Mouse (Mus musculus) neutrophil, adult 83 days (primary cell): ENCODE data around the gene Bad. TPM values are rescaled to one million over a fixed set of nuclear protein-coding genes. Genes with fewer than 3 reads are reported as not detected.

ENCODE experiments used
- total RNA-seq, 2 experiments: library from RNA; stranded (reverse); gene quantifications; one replicate each; pipeline ENCODE4 v1.2.4; 2023

Gene Bad
- 10 to 100 TPM; 21.3 to 26.7 TPM for total RNA-seq

DNA sequence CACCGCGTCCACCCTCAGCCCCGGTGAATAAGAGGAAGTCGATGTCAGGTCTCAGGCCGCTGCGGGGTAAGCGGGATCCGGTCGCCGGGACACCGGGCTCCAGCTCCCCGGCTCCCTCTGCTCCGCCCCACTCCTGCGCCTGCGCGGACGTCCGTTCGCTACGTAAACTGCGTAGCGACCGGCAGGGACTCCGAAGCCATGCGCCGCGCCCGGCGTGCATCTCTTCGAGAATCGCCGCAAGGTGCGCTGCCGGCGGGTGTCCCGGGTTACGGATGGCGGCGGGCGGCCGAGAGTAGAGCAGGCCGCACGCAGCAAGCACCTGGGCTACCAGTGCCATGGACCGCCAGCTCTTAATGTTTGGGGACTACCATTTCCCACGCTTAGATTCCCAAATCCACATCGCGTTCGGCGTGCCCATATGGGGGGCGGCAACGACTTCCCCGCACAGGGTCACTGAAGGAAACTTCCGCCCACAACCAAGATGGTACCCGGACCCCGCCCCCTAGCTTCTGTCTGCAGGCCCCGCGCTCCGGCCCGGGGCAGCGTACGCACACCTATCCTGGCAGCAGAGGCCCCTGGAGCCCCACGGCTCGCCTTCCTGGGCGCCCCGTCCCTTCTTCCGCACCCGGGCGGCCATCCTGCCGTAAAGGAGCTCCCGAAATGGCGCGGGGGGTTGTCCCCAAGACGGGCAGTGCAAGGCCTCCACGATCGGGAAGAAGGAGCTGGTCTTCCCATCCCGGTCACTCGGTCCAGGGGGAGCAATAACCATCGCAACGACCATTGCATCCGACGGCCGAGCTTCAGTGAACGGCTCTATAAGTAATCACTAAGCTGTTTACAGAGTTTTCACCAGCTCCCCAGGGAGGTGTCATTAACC, at the start of gene Bad:
TSS of gene Bad (plus strand) at position 490 of the 877 bp plus-strand sequence.

DNA sequence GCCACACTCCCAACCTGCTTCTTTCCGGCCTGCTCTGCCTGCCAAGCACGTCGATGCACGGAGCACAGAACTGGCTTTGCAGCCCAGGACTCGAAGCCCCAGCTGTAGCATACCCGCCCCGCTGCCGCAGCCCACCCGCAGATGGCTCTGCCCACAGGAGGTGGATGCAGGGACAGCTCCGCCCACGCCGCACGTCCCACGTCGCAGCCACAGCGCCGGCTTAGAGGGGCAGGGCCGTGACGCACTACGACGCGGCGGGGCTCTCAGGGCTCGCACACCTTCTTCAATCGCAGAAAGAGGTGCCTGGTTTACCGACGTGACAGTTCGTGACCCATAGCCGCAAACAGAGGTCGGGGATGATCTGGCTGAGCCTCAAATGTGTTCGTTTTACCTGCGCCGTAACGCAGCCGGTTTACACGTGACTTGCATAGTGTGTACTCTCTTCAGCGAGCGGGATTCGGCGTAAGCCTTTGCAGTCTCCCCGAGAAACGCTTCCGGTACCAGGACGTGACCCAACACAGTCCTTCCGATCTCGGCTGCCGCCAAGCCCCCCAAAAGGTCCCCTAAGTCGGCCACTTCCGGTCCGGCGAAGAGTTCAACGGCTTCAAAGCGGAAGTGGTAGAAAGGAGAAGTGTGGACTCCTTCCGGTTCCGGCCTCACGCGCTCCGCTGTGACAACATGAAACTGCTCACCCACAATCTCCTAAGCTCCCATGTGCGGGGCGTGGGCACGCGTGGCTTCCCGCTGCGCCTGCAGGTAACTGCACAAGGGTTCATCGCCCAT, 32.0 kb upstream of the Bad start, which contains the start of the genes Trmt112 and Prdx5:
TSS of gene Trmt112 (plus strand) at position 192 of the 783 bp plus-strand sequence.
TSS of gene Prdx5 (minus strand) at position 600 of the 783 bp plus-strand sequence.

DNA sequence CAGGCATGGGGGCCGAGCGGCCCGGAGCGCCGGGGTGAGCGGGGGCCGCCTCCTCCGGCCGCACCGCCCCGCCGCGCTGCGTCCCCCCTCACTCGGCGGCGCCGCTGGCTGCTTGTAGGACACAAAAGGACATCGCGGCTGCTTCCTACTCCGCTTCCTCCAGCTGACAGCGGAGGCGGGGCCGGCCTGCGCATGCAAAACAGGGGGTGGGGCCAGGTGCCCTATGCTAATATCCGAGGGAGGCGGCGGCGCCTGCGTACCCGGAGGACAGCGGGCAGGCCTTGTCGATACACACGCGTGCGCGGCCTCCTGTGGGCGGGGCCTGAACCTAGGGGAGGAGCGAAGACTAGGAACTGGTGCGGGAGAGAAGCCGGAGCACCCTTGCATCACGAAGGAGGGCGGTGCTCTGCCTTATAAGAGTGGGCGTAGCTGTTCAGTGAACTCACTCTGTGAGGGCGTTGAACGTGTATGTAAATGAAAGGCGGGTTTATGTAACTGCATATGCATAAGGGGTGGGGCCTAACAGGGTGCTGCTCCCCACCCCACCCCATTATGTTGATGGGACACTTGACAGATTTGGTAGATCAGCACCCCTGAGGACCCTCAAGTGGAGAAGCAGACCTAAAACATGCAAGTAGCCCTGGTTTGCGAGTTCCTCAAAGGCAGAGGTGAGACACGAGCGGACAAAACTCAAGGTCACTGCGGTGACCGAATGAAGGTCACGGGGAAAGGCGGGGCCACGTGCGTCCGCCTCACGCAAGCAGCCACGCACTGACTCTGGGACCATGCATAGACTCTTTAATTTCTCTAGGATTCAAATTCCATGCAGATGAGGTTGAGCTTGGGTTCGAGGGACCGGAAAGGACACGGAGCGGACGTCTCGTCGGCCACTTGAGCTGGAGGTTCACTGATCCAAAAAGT, 19.8 kb upstream of the Bad start, which contains the start of gene Esrra:
TSS of gene Esrra (minus strand) at position 167 of the 921 bp plus-strand sequence.

DNA sequence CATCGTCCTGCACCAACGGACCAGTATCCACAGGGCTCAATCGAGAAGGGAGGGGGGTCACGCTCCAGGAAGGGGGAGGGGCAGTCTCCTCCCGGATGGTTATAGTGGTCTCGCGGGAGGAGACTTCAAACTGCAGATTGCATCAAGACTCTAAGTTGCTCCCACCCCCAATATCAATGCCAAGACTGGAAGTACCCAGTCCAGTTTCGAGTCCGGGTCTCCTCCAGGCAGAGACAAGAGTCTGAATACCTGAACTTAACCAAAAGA, 16.4 kb upstream of the Bad start, which contains the start of gene Catsperz:
TSS of gene Catsperz (minus strand) at position 74 of the 267 bp plus-strand sequence.

DNA sequence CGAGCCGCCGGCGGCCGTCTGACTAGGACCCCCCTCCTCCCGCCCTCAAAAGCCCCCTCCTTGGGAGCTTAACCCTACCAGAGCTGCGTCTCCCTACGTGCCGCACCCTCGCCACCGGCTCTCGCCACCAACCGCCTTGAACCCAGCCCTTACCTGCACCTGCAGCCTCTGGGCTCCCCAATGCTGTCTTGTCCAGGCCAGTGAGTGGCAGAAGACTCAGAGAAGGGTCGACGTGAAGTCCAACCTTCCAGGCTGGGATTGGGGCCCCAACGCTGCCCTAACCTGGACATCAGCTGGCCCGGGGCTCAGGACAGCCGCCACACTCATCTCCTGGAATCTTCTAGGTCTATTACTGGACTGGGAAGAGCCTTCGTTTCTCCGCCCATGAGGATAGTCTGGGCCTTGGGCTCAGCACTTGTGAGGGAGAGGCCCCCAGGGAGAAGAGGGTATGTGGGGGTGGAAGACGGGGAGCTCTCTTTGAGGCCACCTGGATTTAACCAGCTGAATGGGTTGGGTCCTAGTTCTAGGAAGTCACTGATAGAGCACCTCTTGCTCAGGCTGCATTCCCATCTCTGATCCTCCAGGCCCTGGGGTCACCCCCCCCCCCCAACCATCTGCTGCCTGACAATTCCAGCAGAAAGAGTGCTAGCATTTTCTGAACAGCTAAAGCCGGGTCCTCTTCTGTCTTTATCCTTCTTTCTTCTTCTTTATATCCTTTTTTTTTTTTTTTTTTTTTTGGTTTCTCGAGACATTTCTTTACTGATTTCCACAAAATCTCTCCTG, 7.3 kb upstream of the Bad start, which contains the start of gene Kcnk4:
TSS of gene Kcnk4 (minus strand) at position 321 of the 783 bp plus-strand sequence.

DNA sequence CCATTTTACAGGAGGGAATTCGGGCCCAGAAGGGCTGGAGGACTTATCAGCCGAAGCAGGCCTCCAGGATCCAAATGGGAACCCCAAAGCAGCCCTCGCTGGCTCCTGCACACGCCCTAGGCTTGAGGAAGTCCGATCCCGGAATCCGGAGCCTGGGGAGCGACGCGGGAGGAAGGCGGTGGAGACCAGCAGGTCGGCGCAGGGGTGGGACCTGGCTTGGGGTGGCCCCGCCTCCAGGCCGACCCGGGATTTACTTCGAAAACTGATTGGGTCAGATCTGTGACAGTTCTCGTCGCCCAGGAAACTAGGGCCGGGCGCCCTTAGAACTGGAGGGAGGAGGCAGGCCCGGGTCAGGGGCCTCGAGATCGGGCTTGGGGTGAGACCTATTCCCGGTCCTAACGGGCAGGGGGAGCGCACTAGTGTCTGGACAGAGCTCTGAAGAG, 609 bp downstream of the Bad start, which contains the start of gene Gpr137:
TSS of gene Gpr137 (minus strand) at position 232 of the 443 bp plus-strand sequence.

DNA sequence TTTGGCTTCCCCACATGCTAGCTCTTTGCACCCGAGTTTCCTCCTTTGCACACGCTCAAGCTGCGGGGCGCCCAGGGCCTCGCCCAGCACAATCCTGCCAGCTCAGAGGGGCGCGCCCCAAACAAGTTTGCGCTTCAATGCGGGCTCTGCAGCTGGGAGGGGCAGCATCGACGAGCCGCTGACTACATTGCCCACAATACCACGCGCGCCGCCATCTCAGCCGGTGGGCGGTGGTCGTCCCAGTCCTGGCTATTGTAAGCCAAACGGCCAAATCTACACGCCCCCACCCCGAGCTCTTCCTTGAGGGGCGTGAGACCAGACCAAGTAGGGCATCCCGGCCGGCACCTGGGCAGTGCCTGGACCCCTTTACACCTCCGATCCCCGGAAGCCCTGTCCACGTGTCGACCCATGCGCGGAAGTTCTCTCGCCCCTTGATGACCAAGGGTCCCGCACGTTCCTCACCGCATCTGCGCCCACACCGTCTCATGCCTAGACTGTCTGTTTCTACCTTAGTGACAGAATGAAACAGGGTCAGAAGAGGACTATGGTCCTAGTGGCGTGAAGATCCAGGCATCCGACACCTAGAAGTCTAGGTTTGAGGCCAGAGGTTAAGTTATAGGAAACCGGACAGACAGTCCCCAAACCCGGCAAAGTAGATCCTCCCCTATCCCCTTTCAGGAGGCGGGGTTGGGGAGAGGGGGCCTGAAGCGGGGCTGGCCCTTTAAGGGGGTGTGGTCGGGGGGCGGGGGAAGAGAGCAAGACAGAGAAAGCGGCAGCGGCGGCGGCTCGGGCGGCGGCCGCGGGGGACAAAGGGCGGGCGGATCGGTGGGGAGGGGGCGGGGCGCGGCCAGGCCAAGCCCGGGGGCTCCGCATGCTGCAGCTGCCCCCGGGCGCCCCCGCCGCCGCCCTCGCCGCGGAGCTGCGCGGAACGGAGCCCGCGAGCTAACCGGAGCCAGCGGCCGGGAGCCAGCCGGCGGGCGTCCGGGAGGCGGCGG, 32.8 kb downstream of the Bad start, which contains the start of gene Ppp1r14b:
TSS of gene Ppp1r14b (plus strand) at position 758 of the 995 bp plus-strand sequence.

DNA sequence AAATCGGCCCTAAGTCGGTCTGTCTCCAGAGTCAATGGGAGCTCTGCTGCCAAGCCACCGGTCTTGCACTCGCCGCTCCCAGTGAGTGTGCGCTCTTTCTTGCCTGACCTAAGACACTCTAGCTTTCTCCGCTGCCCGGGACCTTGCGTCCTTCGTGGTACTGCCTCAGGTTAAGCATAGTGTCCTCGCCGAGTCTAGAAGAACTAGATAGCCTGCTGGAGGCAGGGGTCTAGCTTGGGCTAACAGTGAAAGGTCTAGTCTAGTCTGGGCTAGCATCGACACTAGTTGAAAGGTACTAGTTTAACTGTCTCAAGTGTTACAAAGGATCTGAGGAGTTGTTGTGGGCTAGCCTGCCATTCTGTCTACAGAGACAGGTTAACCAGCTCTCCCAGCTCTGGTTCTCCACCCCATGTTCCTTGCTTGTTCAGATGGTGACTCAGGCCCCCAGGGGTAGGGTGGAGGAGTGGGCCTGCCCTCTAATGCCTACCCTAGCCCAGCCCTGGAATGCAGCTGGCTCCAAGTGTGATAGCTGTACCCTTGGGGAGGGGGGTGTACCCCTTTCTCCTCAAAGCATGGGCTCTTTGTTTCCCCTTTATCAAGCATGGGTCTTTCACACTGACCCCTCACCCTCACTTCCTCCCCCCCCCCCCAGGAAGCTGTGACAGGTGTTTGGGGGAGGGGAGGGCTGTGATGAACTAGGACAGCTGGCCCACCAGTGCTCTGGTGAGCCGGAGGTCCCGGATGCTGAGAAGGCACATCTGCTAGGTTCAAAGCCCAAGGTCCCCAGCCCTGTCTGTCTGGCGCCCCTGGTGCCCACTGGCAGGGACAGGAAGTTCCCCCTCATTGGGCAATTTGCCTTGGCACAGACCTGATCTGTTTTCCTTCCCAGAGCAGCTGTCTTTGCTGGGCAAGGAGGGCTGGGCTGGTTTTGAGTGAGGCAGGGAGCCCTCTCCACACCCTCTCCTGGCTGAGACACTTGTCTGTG, 34.2 kb downstream of the Bad start, which contains the start of gene Plcb3:
TSS of gene Plcb3 (minus strand) at position 934 of the 985 bp plus-strand sequence.

DNA sequence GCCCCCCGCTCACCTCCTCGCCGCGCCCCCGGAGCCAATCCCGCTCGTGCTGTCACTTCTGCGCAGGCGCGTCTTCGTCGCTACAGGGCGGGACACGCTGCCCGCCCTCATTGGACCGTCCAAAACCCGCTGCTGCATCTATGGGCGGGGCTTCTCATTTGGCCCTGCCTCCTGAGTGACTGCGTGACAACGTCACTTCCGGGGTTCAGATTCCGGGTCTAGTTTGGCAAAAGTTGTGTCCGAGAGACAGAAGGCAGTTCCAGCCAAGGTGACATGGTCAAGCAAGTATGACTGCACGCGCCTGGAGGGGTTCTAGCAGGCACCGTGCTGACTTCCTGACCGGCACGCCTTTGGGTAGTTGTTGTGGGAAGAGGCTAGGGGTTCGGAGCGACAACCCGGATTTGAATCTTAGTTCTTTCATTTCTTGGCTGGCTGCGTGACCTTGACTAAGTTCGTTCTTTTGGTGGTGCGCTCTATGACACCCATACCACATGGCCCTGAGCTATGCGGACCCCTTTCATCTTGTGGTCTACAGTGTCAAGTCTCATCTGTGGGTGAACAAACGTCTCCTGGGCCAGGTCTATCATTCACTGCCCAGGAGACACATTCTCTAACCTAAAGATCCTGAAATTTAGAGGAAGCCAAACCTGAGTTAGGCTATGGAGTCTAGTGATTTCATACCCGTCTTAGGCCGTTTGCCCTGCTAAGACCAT, 38.9 kb downstream of the Bad start, which contains the start of gene Fkbp2:
TSS of gene Fkbp2 (minus strand) at position 121 of the 713 bp plus-strand sequence.

DNA sequence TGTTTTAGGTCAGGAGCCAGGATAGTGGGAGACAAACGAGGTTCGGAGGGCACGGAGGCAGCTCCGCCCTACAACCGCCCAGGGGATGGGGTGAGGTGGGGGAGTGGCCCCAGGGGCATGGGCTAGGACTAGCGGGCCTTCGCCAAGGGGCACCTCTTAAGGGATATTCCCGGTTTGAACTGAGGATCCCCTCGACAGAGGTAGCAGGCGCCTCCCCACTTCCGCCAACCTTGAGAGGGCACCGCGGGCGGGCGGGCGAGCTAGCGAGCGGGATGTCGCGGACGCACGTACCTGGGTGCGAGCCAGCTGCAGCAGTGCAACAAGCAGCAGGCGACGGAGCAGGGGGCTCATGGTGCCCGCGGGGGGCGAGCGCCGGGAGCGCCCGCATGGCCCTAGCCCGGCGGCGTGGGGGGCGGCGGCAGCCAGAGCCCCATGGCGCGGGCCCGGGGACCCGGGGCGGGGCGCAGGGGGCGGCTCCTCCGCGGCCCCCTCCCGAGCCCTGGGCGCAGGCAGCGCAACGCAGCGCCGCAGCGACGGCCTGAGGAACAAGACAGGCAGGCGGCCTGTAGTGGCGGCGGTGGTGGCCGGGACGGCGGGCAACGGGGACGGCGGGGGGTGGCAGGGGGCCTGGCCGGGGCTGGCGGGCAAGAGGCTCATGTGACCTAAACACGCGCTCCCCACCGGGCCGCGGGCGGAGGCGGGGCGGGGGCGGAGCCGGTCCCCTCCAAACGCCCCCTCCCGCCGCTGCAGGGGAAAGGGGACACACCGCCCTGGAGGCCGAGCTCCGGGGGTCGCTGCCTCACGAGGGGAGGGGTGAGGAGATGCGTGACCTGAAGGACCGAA, 45.6 kb downstream of the Bad start, which contains the start of gene Vegfb:
TSS of gene Vegfb (minus strand) at position 591 of the 843 bp plus-strand sequence.

DNA sequence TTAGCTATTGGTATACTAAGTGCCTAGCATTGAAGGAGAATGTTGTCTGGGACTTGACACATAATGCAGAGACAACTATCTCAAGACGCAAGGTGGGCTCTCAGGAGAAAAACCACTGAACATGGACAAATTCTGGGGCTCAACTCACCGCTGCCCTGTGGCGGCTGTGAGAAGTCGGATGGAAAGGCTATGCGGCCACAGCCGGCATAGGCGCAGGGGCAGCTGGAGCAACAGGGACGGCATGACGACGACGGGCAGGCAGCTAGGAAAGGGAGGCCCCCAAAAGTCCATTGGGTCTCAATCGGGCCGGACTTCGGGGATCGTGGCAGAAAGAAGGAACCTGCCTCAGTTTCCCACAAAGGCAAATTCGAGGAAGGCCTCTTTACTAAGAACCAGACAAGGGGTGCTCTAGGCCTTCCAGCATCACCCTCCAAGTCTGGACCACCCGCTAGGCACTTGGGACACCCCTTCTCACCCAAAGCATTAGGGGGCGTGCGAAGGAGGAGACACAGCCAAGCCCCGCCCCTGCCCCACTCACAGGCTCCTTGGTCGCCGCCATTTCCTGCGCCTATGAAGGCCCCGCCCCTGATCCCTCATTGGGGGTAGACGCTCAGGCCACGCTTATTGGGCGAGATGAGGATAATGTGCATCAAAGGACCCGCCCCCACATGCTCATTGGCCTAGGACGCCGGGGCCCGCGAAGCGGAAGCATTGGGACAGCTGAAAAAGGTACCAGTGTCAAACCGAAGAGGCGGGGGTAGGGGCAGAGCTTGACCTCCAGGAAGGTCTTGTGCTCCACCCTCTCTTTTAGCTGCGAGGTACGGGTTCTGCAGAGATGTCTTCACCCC, 50.6 kb downstream of the Bad start, which contains the start of gene Dnajc4:
TSS of gene Dnajc4 (minus strand) at position 562 of the 848 bp plus-strand sequence.

DNA sequence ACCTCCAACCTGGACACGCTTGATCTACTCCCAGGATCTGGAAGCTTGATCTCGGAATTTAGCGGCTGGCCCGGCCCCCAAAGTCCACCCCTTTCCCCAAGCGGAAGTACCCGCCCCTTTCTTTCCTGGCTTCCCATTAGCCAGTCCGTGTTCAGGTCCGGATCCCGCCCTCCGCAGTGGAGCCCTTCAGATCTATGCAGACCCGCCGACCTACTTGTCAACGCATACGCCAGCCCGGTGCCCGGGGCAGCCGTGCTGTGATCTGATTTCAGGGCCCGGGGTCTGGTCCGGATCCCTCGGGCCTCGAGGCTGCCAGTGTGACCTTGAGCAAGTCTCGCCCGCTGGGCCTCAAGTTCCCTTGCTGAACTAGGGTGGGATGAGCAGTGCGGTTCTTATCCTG, 54.3 kb downstream of the Bad start, which contains the start of the genes Nudt22 and Trpt1:
TSS of gene Nudt22 (minus strand) at position 112 of the 400 bp plus-strand sequence.
TSS of gene Trpt1 (plus strand) at position 126 of the 400 bp plus-strand sequence.

